Mouse (Mus musculus) embryonic stem cell, embryonic (primary cell): Measurements from ENCODE around the gene Vmn1r194.
"Not testable (repeated sequence)": the region's sequence is repeated elsewhere in the genome, so short reads cannot be mapped to it uniquely, and the experiment has no call there.

Experiments used
- CTCF ChIA-PET, 4 experiments: fragments of 300-600 bp in 2 of 4; fragments of 350-600 bp in 2 of 4; sonication (Branson Sonifier 250); formaldehyde crosslinking; loops; one replicate each; lab custom pipeline; 2022; ENCODE audit warnings: inconsistent platforms in 2 of 4; lab: Charles Lee
- POLR2A ChIA-PET, 4 experiments: fragments of 300-600 bp in 2 of 4; fragments of 350-600 bp in 2 of 4; sonication (Branson Sonifier 250); formaldehyde crosslinking; loops; one replicate each; lab custom pipeline; 2022; ENCODE audit warnings: antibody characterized with exemption in 4 of 4, inconsistent platforms in 1 of 4; lab: Charles Lee

Vmn1r194 gene

DNA sequence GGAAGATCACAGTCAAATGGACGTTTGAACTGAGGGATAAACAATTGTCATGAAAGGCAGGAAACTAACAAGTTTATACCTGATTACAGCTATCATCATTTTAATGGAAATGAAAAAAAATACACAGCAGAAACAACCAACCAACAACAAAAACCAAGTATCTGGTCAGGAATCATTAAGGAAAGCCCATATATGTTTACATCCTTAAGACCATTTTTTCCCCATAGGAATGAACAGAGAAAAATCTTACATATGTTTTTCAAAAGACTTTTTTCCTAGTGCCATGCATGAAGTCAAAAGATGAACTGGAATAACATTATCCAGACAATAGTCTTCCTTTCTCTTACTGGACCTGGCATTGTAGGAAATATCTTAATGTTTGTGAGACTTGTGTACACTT lies at the start of gene Vmn1r194:
Gene Vmn1r194 (plus strand): TSS at position 301 of the 400 bp plus-strand sequence.
- ChIA-PET POLR2A (no interaction called here), CTCF (no interaction called here)

DNA sequence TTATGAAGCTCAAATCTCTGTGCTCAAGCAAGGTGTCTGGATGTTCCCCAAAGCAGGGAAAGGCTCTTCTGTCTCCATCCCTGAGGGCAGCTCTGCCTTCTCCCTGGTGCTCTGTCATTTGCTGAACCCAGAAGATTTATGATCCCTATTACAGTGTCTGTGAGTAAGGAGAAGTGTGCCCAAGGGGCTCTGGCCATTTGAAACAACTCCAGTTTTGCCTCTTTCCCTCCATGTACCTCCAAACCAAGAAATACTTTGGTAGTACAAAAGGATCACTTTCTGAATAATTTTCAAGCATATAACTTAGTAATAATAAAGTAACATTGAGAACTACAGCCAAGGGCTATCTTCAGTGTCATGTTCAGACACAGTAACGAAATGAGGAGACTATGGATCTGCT lies 21.0 kb upstream of the Vmn1r194 start, which contains the start of gene Vmn1r193:
Gene Vmn1r193 (minus strand): TSS at position 101 of the 400 bp plus-strand sequence.
- POLR2A ChIA-PET, CTCF ChIA-PET: not testable (repeated sequence)

DNA sequence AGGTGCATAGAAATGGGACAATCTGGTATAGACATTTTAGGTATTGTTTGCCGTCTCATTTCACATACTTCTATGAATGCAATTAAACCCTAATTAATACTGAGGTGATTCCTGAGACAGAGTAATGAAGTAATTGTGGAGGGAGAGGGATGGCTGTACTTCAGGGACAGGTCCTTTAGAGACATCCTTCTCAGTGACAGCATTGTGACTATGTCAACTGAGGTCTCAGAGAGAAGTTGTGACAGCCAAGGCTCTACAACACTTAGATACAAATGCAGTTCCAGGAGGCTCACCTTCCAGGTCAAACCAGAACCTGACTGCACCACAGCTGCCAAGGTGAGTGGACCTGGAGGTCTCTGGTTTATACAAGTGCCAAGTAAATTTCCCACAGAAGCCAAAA lies 26.2 kb downstream of the Vmn1r194 start, which contains the start of gene Vmn1r195:
Gene Vmn1r195 (plus strand): TSS at position 301 of the 400 bp plus-strand sequence.
- CTCF ChIA-PET, POLR2A ChIA-PET: not testable (repeated sequence)

DNA sequence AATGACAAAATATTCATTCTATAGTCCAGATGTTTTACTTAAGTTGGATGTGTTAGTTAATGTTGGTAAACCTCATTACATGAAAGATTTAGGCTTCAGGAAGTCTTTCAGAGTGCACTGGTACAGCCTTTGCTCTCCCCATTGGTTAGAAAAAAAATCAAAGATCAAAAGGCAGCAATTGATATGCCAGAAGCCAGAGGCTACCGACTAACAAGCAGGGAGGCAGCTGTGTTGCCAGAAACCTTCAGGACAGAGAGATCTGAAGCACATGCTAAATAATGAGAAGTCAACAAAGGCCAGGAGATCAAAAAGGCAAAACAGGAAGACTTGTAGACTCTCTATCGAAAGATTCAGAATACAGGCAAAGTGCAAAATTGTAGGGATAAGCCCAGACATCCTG lies 27.7 kb downstream of the Vmn1r194 start:
- ChIA-PET POLR2A (interaction anchor here in 1 of 4 experiments (0.6 to 0.7 kb wide), 2 partner anchors 167 to 874 kb away, joined by 3 read pairs; no protein-coding TSS in a partner anchor), CTCF (no interaction called here)

DNA sequence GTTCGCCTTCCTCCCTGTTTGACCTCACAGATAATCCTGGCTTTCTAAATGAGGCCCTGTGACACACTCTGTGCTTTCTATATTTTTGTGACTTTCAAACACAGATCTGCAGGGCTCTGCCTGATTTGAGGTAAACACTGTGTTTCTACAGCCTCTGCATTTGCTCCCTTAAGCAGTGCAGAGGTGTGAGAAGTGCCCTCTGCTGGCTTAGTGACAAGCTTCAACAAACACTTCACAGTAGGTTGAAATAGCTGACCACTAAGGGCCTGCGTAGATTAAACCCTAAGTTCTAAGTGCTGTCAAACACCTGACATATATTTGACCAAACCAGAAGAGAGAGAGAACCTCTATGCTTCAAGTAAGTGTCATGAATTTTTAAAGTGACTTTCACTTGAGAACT lies 40.6 kb downstream of the Vmn1r194 start:
- POLR2A ChIA-PET: no interaction called here
- CTCF ChIA-PET: interaction anchor here in 1 of 4 experiments (0.6 kb wide), 1 partner anchor 1117 kb away, joined by 3 read pairs; no protein-coding TSS in a partner anchor

DNA sequence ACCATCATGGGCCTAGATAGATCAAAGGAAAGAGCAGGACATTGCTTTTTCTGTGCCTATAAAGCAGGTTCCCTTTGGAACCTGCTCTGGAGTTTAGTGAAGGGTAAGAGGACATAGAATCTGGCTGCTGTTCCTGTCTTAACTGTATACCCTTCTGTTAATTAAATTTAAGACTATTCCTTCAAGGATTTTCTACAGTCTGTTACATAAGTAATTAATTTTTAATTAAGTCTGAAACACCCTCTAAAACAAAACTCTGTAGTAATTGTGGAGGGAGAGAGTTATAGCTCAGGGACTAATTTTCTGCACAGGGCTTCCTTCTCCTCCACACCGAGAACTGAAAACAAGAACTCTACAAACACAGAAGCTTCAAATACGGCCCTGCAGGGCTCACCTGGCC lies 45.6 kb downstream of the Vmn1r194 start, which contains the start of gene Vmn1r196:
Gene Vmn1r196 (plus strand): TSS at position 301 of the 400 bp plus-strand sequence.
- POLR2A ChIA-PET: no interaction called here
- CTCF ChIA-PET: no interaction called here
